Mouse (Mus musculus) hindbrain, embryonic 12.5 days (tissue): ENCODE measurements at regions not wholly inside any gene's neighbourhood (a gene's known extent, or its start where the extent isn't known, plus 50 kb on each side); places are given as distances from the start of the nearest gene placed in this dataset.

Source experiments
- ATAC-seq: fragments of 200-750 bp; cut with Nextera tagmentation; 2 replicates; pipeline ENCODE4 v1.8.0; 2017; ENCODE audit warnings: moderate TSS enrichment; ENCODE audit not compliant: low FRiP score
- H3K27ac ChIP-seq: fragments of 300-500 bp; sonication (generic); 2 replicates; pipeline ENCODE4 v1.5.1; 2016; ENCODE audit warnings: mild to moderate bottlenecking
- H3K27me3 ChIP-seq: fragments of 300-500 bp; sonication (generic); 2 replicates; pipeline ENCODE4 v1.6.1; 2016; ENCODE audit warnings: mild to moderate bottlenecking
- H3K36me3 ChIP-seq: fragments of 300-500 bp; sonication (generic); 2 replicates; pipeline ENCODE4 v1.6.1; 2016; ENCODE audit warnings: mild to moderate bottlenecking
- H3K4me1 ChIP-seq: fragments of 300-500 bp; sonication (generic); 2 replicates; pipeline ENCODE4 v1.6.1; 2016
- H3K4me2 ChIP-seq: fragments of 300-500 bp; sonication (generic); replicated peaks from 2 replicates; pipeline ENCODE4 v1.6.1; 2016; ENCODE audit warnings: mild to moderate bottlenecking
- H3K4me3 ChIP-seq: fragments of 300-500 bp; sonication (generic); 2 replicates; pipeline ENCODE4 v1.5.1; 2016; ENCODE audit warnings: mild to moderate bottlenecking
- H3K9ac ChIP-seq: fragments of 300-500 bp; sonication (generic); 2 replicates; pipeline ENCODE4 v1.6.1; 2016; ENCODE audit warnings: mild to moderate bottlenecking, moderate library complexity
- H3K9me3 ChIP-seq: fragments of 300-500 bp; sonication (generic); replicated peaks from 2 replicates; pipeline ENCODE4 v1.6.1; 2016; ENCODE audit warnings: mild to moderate bottlenecking
- WGBS: fragments of 180-500 bp; shearing (Covaris S2); methylation state at CpG from one replicate; pipeline ENCODE4 v1.1.7; 2016; 5-methylcytosine and 5-hydroxymethylcytosine counted together

- no peaks in the 10 kb centered on the region for H3K27me3 ChIP-seq
- H3K4me3 ChIP-seq: no peak overlapping the region
- no peak for ATAC-seq
- H3K4me1 ChIP-seq: no peaks in the 10 kb centered on the region
- H3K4me2 ChIP-seq: no peak overlapping the region
- H3K36me3 ChIP-seq: no peaks in the 10 kb centered on the region
- no peak overlapping the region for H3K9ac ChIP-seq
- 0 out of 2 replicates have a peak, but pooled peaks cover 5% of the 10 kb centered on the region for H3K9me3 ChIP-seq
- no peak overlapping the region for H3K27ac ChIP-seq
Observed at GRCm38 (mm10) chr12:56233209-56233608, 112.5 kb downstream of the Mbip start.

DNA sequence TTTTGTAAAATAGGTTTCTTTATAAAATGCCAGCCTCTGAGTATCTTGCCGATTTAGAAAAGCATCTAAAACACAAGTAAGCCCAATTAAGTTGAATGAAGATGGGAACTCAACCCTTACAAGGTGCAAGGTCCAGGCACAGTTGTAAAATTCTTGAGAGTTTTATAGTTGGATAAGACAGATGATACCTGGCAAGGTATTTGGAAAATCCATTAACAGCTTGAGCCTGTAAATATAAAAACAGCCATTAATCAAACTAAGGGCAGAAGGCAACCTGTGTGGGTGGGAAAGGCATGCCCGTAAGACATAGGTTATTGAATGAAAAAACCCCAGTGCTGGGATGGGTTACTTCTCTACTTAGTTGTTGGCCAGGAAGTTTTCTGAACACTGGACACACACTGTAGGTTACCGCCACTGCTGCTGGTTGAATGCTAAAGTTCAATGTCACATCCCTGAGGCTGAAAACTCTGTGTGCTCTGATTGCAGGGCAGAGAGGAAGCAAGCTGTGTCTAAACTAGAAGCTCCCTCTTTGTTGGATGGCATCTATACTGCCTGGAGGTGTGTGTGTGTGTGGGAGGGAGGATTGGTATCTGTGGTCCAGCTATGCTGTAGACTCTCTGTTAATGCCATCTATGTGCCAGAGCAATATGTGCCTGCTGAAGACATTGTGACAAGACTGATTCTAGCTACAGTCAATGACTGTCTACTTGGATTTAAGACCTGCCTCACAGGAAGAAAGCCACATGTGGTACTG, 121.4 kb downstream of the Mbip start:
- Histone ChIP-seq H3K4me3 (no peak overlapping the region), H3K4me2 (no peak overlapping the region), H3K9ac (no peak overlapping the region), H3K27me3 (no peaks in the 10 kb centered on the region), H3K27ac (no peak overlapping the region), H3K4me1 (no peaks in the 10 kb centered on the region), H3K36me3 (no peaks in the 10 kb centered on the region), H3K9me3 (no peaks in the 10 kb centered on the region)
- no peak for ATAC-seq
- 83% methylated on average over 3 of the region's 3 CpGs for WGBS

DNA sequence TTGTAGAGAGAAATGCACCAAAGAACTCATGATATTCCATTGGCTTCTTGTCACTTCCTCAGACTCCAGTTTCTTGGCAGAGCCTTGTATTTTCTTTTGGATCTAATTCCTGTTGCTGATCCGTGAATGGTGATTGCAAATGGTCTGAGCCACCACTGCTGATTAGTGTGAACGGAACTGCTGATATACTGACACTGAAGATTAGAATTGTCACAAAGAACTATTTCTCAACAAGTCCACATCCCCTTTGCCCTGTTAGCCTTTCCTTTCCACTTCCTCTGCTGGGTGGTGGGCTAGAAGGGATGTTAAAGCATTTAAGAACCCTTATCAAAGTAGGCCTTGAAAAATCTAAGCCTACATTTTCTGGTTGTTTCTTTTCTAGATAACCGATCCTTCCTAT, 152.2 kb downstream of the Mbip start:
- Histone ChIP-seq H3K27me3 (no peaks in the 10 kb centered on the region), H3K27ac (no peak overlapping the region), H3K36me3 (no peaks in the 10 kb centered on the region), H3K9ac (no peak overlapping the region), H3K4me3 (no peak overlapping the region), H3K9me3 (no peaks in the 10 kb centered on the region), H3K4me1 (no peaks in the 10 kb centered on the region), H3K4me2 (no peak overlapping the region)
- 80% methylated on average over 3 of the region's 3 CpGs for WGBS
- ATAC-seq: no peak

DNA sequence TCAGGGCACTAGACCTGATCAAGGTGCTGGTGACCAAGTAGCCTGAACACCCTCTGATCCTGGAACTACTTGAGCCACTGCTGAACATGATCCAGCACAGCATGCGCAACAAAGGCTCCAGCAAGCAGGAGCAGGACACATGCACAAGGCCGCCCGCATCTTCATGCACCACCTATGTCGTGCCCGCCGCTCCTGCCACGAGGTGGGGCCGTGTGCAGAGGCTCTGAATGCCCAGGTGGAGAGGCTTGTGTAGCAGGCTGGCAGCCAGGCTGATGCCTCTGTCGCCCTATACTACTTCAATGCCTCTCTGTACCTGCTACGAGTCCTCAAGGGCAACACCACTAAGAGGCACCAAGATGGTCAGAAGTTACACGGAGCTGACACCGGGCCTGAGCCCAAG, 156.1 kb downstream of the Mbip start:
- no peak overlapping the region for H3K9ac ChIP-seq
- no peak overlapping the region for H3K4me3 ChIP-seq
- H3K27ac ChIP-seq: no peak overlapping the region
- WGBS: 91% methylated on average over 12 of the region's 12 CpGs
- no peak for ATAC-seq
- no peaks in the 10 kb centered on the region for H3K4me1 ChIP-seq
- no peaks in the 10 kb centered on the region for H3K36me3 ChIP-seq
- H3K4me2 ChIP-seq: no peak overlapping the region
- H3K27me3 ChIP-seq: no peaks in the 10 kb centered on the region
- no peaks in the 10 kb centered on the region for H3K9me3 ChIP-seq

GRCm38 (mm10) chr12:56160736-56161135, 185.0 kb downstream of the Mbip start:
- H3K27ac ChIP-seq: no peak overlapping the region
- H3K9me3 ChIP-seq: no peaks in the 10 kb centered on the region
- 70% methylated on average over 3 of the region's 3 CpGs for WGBS

GRCm38 (mm10) chr12:56144359-56144758, 201.3 kb downstream of the Mbip start:
- no peak overlapping the region for H3K4me3 ChIP-seq
- no peaks in the 10 kb centered on the region for H3K9me3 ChIP-seq
- H3K27me3 ChIP-seq: no peaks in the 10 kb centered on the region
- no peak overlapping the region for H3K27ac ChIP-seq
- H3K4me2 ChIP-seq: no peak overlapping the region
- no peak for ATAC-seq
- no peaks in the 10 kb centered on the region for H3K36me3 ChIP-seq
- H3K9ac ChIP-seq: no peak overlapping the region
- WGBS: 79% methylated on average over 1 of the region's 1 CpGs
- no peaks in the 10 kb centered on the region for H3K4me1 ChIP-seq

More at GRCm38 (mm10) chr12:56160736-56161135, 185.0 kb downstream of the Mbip start:
- no peak overlapping the region for H3K4me3 ChIP-seq
- no peak overlapping the region for H3K4me2 ChIP-seq
- no peak overlapping the region for H3K9ac ChIP-seq
- H3K36me3 ChIP-seq: no peaks in the 10 kb centered on the region
- H3K27me3 ChIP-seq: no peaks in the 10 kb centered on the region
- ATAC-seq: no peak
- H3K4me1 ChIP-seq: no peaks in the 10 kb centered on the region

- Histone ChIP-seq H3K36me3 (no peaks in the 10 kb centered on the region), H3K9ac (no peak overlapping the region), H3K4me3 (no peak overlapping the region), H3K27me3 (no peaks in the 10 kb centered on the region), H3K4me1 (no peaks in the 10 kb centered on the region), H3K9me3 (no peaks in the 10 kb centered on the region), H3K4me2 (no peak overlapping the region), H3K27ac (no peak overlapping the region)
- ATAC-seq: no peak
- WGBS: 79% methylated on average over 2 of the region's 2 CpGs
Observed at GRCm38 (mm10) chr12:56143789-56144188, 201.9 kb downstream of the Mbip start.

DNA sequence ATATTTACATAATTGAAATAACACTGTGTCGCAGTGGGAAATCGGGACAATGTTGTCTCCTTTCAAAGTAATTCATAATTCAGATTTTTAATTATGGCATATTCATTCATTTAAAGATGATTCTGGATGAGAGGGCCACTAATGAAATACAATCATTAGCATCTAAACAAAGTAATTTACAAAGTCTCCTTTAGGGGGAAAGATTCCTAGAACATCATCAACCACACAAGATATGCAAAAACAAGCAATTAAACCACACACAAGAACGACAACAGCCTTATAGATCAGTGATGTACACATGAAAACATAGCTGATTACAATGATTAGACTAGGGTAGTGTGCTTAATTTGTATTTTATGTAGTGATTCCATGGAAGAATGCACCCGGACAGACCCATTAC, 231.2 kb downstream of the Mbip start:
- no peak for ATAC-seq

GRCm38 (mm10) chr12:56081406-56081805, 245.3 kb downstream of the Brms1l start:
- Histone ChIP-seq H3K9ac (no peak overlapping the region), H3K9me3 (no peaks in the 10 kb centered on the region), H3K4me3 (no peak overlapping the region), H3K27ac (no peak overlapping the region), H3K36me3 (no peaks in the 10 kb centered on the region), H3K27me3 (no peaks in the 10 kb centered on the region), H3K4me1 (no peaks in the 10 kb centered on the region), H3K4me2 (no peak overlapping the region)
- ATAC-seq: no peak

More for the DNA sequence above, 231.2 kb downstream of the Mbip start:
- 88% methylated on average over 4 of the region's 4 CpGs for WGBS
- Histone ChIP-seq H3K4me3 (no peak overlapping the region), H3K27ac (no peak overlapping the region), H3K9ac (no peak overlapping the region), H3K27me3 (no peaks in the 10 kb centered on the region), H3K4me1 (no peaks in the 10 kb centered on the region), H3K9me3 (no peaks in the 10 kb centered on the region), H3K4me2 (no peak overlapping the region), H3K36me3 (no peaks in the 10 kb centered on the region)

GRCm38 (mm10) chr12:56064183-56064582, 228.1 kb downstream of the Brms1l start:
- no peak overlapping the region for H3K4me3 ChIP-seq

GRCm38 (mm10) chr12:56058876-56059275, 222.8 kb downstream of the Brms1l start:
- Histone ChIP-seq H3K4me1 (no peaks in the 10 kb centered on the region), H3K9me3 (no peaks in the 10 kb centered on the region), H3K9ac (no peak overlapping the region), H3K4me3 (no peak overlapping the region), H3K36me3 (no peaks in the 10 kb centered on the region), H3K27me3 (peaks cover 3% of the 10 kb centered on the region; the same call in 1 of the 2 replicates), H3K4me2 (no peak overlapping the region), H3K27ac (no peak overlapping the region)
- ATAC-seq: no peak
- WGBS: 83% methylated on average over 10 of the region's 10 CpGs

More at GRCm38 (mm10) chr12:56064183-56064582, 228.1 kb downstream of the Brms1l start:
- Histone ChIP-seq H3K4me2 (no peak overlapping the region), H3K27ac (no peak overlapping the region), H3K9me3 (no peaks in the 10 kb centered on the region), H3K36me3 (no peaks in the 10 kb centered on the region), H3K4me1 (no peaks in the 10 kb centered on the region), H3K27me3 (no peaks in the 10 kb centered on the region; the same call in 1 of the 2 replicates), H3K9ac (no peak overlapping the region)
- WGBS: 56% methylated on average over 7 of the region's 7 CpGs
- ATAC-seq: no peak

GRCm38 (mm10) chr12:56058463-56058862, 222.3 kb downstream of the Brms1l start:
- ATAC-seq: peak; percentile 50; the same call in 1 of the 2 replicates
- no peak overlapping the region for H3K4me3 ChIP-seq
- WGBS: 13% methylated on average over 17 of the region's 17 CpGs

GRCm38 (mm10) chr12:56055382-56055781, 219.3 kb downstream of the Brms1l start:
- H3K27me3 ChIP-seq: peaks cover 3% of the 10 kb centered on the region; the same call in 1 of the 2 replicates

More at GRCm38 (mm10) chr12:56058463-56058862, 222.3 kb downstream of the Brms1l start:
- Histone ChIP-seq H3K4me1 (no peaks in the 10 kb centered on the region), H3K4me2 (no peak overlapping the region), H3K27me3 (peaks cover 3% of the 10 kb centered on the region; the same call in 1 of the 2 replicates), H3K9ac (no peak overlapping the region), H3K36me3 (no peaks in the 10 kb centered on the region), H3K9me3 (no peaks in the 10 kb centered on the region), H3K27ac (no peak overlapping the region)

More at GRCm38 (mm10) chr12:56055382-56055781, 219.3 kb downstream of the Brms1l start:
- 83% methylated on average over 6 of the region's 6 CpGs for WGBS
- no peaks in the 10 kb centered on the region for H3K36me3 ChIP-seq
- no peak overlapping the region for H3K4me2 ChIP-seq
- no peak overlapping the region for H3K4me3 ChIP-seq
- H3K4me1 ChIP-seq: no peaks in the 10 kb centered on the region
- no peak overlapping the region for H3K27ac ChIP-seq
- H3K9ac ChIP-seq: no peak overlapping the region
- 0 out of 2 replicates have a peak, but pooled peaks cover 3% of the 10 kb centered on the region for H3K9me3 ChIP-seq
- ATAC-seq: no peak
